Mouse (Mus musculus) lung, postnatal 0 days (tissue): ENCODE measurements around the gene Ppp1ca.

Source experiments
- CTCF ChIP-seq: IDR thresholded peaks from 2 replicates; pipeline ENCODE4 v1.5.1; 2016; ENCODE audit warnings: antibody characterized with exemption, mild to moderate bottlenecking
- EP300 ChIP-seq: IDR thresholded peaks from 2 replicates; pipeline ENCODE4 v1.6.1; 2016; ENCODE audit warnings: antibody characterized with exemption, mild to moderate bottlenecking, control low read depth

DNA sequence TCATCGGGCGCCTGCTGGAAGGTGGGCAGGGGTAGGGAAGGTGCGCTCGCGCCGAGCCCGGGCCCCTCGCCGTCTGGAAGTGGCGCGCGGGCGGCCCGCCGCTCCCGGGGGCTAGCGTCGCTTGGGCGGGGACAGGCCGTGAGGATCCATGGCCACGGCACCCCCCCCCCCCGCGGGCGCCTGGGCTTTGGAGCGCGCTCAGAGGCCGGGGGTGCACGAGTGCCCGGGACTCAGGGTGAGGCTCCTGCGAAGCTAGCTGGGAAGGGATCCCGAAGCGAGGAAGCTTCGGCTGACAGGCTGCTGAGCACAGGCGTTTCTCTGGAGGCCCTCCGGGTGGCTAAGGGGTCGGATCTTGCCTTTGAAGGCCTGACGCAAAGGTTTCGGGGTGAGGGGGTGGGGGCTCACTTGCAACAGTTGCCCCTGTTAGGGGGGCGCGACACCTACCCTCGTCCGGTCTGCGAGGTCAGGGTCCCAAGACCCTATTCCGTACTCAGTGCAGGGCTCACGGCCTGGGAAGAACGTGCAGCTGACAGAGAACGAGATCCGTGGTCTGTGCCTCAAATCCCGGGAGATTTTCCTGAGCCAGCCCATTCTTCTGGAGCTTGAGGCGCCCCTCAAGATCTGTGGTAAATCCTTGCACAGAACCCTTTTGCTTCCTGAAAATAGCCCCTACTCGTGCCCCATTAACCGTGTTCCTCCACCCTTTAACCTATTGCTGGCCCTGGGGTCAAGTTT, 553 bp downstream of the Ppp1ca start:
- TF ChIP-seq CTCF (no peak), EP300 (no peak)
